Mouse (Mus musculus): ENCODE measurements around the gene Ap2m1.

- no peak for TF ChIP-seq CTCF (IDR thresholded peaks at IDR 0.05; ENCODE audit: low read depth)
- no peak for TF ChIP-seq EP300 (IDR thresholded peaks at IDR 0.05; ENCODE audit: low read depth)
Observed at GRCm38 (mm10) chr16:20555000-20555399, 19.7 kb downstream of the Ap2m1 start.
